Mouse (Mus musculus) embryonic facial prominence, embryonic 12.5 days (tissue): ENCODE results near the gene Olfr1162. TPM values are rescaled to one million over a fixed set of nuclear protein-coding genes. Genes with fewer than 3 reads are reported as not detected.
"Not testable (repeated sequence)": the region's sequence is repeated elsewhere in the genome, so short reads cannot be mapped to it uniquely, and the experiment has no call there.

Experiments
- ATAC-seq: fragments of 200-750 bp; cut with Nextera tagmentation; 2 replicates; pipeline ENCODE4 v1.8.0; 2017; ENCODE audit not compliant: insufficient number of reproducible peaks, insufficient read depth, low FRiP score, low TSS enrichment
- H3K27ac ChIP-seq: fragments of 300-500 bp; sonication (generic); 2 replicates; pipeline ENCODE4 v1.5.1; 2016; ENCODE audit warnings: mild to moderate bottlenecking
- H3K27me3 ChIP-seq: fragments of 300-500 bp; sonication (generic); 2 replicates; pipeline ENCODE4 v1.6.1; 2016; ENCODE audit warnings: mild to moderate bottlenecking, moderate library complexity
- H3K36me3 ChIP-seq: fragments of 300-500 bp; sonication (generic); 2 replicates; pipeline ENCODE4 v1.6.1; 2016; ENCODE audit warnings: mild to moderate bottlenecking
- H3K4me1 ChIP-seq: fragments of 300-500 bp; sonication (generic); 2 replicates; pipeline ENCODE4 v1.6.1; 2016
- H3K4me2 ChIP-seq: fragments of 300-500 bp; sonication (generic); replicated peaks from 2 replicates; pipeline ENCODE4 v1.6.1; 2016; ENCODE audit warnings: mild to moderate bottlenecking, moderate library complexity
- H3K4me3 ChIP-seq: fragments of 300-500 bp; sonication (generic); 2 replicates; pipeline ENCODE4 v1.5.1; 2016; ENCODE audit warnings: mild to moderate bottlenecking
- H3K9ac ChIP-seq: fragments of 300-500 bp; sonication (generic); 2 replicates; pipeline ENCODE4 v1.6.1; 2016; ENCODE audit warnings: mild to moderate bottlenecking, moderate library complexity
- H3K9me3 ChIP-seq: fragments of 300-500 bp; sonication (generic); 2 replicates; pipeline ENCODE4 v1.6.1; 2016; ENCODE audit warnings: mild to moderate bottlenecking, moderate library complexity
- WGBS: fragments of 180-500 bp; shearing (Covaris S2); methylation state at CpG from one replicate; pipeline ENCODE4 v1.1.7; 2016; 5-methylcytosine and 5-hydroxymethylcytosine counted together
- polyA plus RNA-seq: library from polyadenylated mRNA; unstranded; fragments of >200 nt; fragmentation: Nextera tagmentation; extraction: Ambion mirVana; gene quantifications from 2 replicates; pipeline ENCODE4 v1.2.1, GENCODE M21; 2016

The Olfr1162 gene
- not detected in 2 replicates for polyA plus RNA-seq

GRCm38 (mm10) chr2:88051029-88051428 is at the start of gene Olfr1162:
Gene Olfr1162 (minus strand): TSS chr2:88051129.
- H3K4me2 ChIP-seq: no peak within 1 kb of the TSS
- H3K27ac ChIP-seq: no peak within 1 kb of the TSS
- no peaks in the 10 kb centered on the region for H3K27me3 ChIP-seq
- no peaks in the 10 kb centered on the region for H3K4me1 ChIP-seq
- no peak within 1 kb of the TSS for H3K9ac ChIP-seq
- ATAC-seq: no peak
- no peaks in the 10 kb centered on the region for H3K36me3 ChIP-seq
- WGBS: 89% methylated on average over 1 of the region's 1 CpGs
- no peaks in the 10 kb centered on the region for H3K9me3 ChIP-seq
- H3K4me3 ChIP-seq: no peak within 1 kb of the TSS

- whole genome bisulfite sequencing: 77% methylated on average over 4 of the region's 4 CpGs
- H3K9ac ChIP-seq: no peak within 1 kb of the TSS
- ATAC-seq: no peak
- no peak within 1 kb of the TSS for H3K27ac ChIP-seq
- H3K4me3 ChIP-seq: no peak within 1 kb of the TSS
- no peak within 1 kb of the TSS for H3K4me2 ChIP-seq
- no peaks in the 10 kb centered on the region for H3K36me3 ChIP-seq
- no peaks in the 10 kb centered on the region for H3K4me1 ChIP-seq
- no peaks in the 10 kb centered on the region for H3K9me3 ChIP-seq
- H3K27me3 ChIP-seq: no peaks in the 10 kb centered on the region
Measured at GRCm38 (mm10) chr2:88093866-88094265, 42.9 kb upstream of the Olfr1162 start, which contains the start of gene Olfr1164. Gene Olfr1164 (minus strand): TSS chr2:88093966.

GRCm38 (mm10) chr2:88071730-88072129 is 20.8 kb upstream of the Olfr1162 start, which contains the start of gene Olfr1163:
Gene Olfr1163 (minus strand): TSS chr2:88071830.
- Histone ChIP-seq H3K9me3 (no peaks in the 10 kb centered on the region), H3K4me1 (no peaks in the 10 kb centered on the region), H3K27me3 (no peaks in the 10 kb centered on the region), H3K4me3 (no peak within 1 kb of the TSS), H3K9ac (no peak within 1 kb of the TSS), H3K36me3 (no peaks in the 10 kb centered on the region), H3K27ac (no peak within 1 kb of the TSS), H3K4me2 (no peak within 1 kb of the TSS)
- no peak for ATAC-seq

GRCm38 (mm10) chr2:88063587-88063986 is 12.7 kb upstream of the Olfr1162 start:
- no peak overlapping the region for H3K4me2 ChIP-seq
- no peaks in the 10 kb centered on the region for H3K9me3 ChIP-seq
- H3K36me3 ChIP-seq: no peaks in the 10 kb centered on the region
- no peak for ATAC-seq
- no peak overlapping the region for H3K9ac ChIP-seq
- H3K27ac ChIP-seq: no peak overlapping the region
- H3K27me3 ChIP-seq: no peaks in the 10 kb centered on the region
- H3K4me1 ChIP-seq: no peaks in the 10 kb centered on the region
- 81% methylated on average over 2 of the region's 2 CpGs for WGBS
- no peak overlapping the region for H3K4me3 ChIP-seq

GRCm38 (mm10) chr2:88037599-88037998 is 13.3 kb downstream of the Olfr1162 start, which contains the start of gene Olfr73:
Gene Olfr73 (minus strand): TSS chr2:88037699.
- H3K4me2 ChIP-seq: no peak within 1 kb of the TSS
- H3K9ac ChIP-seq: no peak within 1 kb of the TSS
- no peaks in the 10 kb centered on the region for H3K9me3 ChIP-seq
- H3K36me3 ChIP-seq: no peaks in the 10 kb centered on the region
- H3K4me1 ChIP-seq: no peaks in the 10 kb centered on the region
- no peak for ATAC-seq
- H3K4me3 ChIP-seq: no peak within 1 kb of the TSS
- H3K27ac ChIP-seq: no peak within 1 kb of the TSS
- no peaks in the 10 kb centered on the region for H3K27me3 ChIP-seq

- H3K9ac ChIP-seq, ATAC-seq: not testable (repeated sequence)
- WGBS: 76% methylated on average over 1 of the region's 1 CpGs
Measured at GRCm38 (mm10) chr2:88022474-88022873, 28.5 kb downstream of the Olfr1162 start, which contains the start of gene Olfr1161. Gene Olfr1161 (plus strand): TSS chr2:88022774.

GRCm38 (mm10) chr2:88007515-88008318 is 43.2 kb downstream of the Olfr1162 start, which contains the start of gene Olfr1160:
Gene Olfr1160 (minus strand): TSS chr2:88008268.
- no peak within 1 kb of the TSS for H3K27ac ChIP-seq
- no peaks in the 10 kb centered on the region for H3K27me3 ChIP-seq
- ATAC-seq: no peak
- no peak within 1 kb of the TSS for H3K4me3 ChIP-seq
- H3K4me2 ChIP-seq: no peak within 1 kb of the TSS
- H3K9me3 ChIP-seq: no peaks in the 10 kb centered on the region
- H3K4me1 ChIP-seq: no peaks in the 10 kb centered on the region
- H3K36me3 ChIP-seq: no peaks in the 10 kb centered on the region
- no peak within 1 kb of the TSS for H3K9ac ChIP-seq

More at GRCm38 (mm10) chr2:88022474-88022873, 28.5 kb downstream of the Olfr1162 start, which contains the start of gene Olfr1161:
- H3K27ac ChIP-seq, H3K4me3 ChIP-seq, H3K36me3 ChIP-seq, H3K27me3 ChIP-seq, H3K9me3 ChIP-seq, H3K4me2 ChIP-seq, H3K4me1 ChIP-seq: not testable (repeated sequence)

Other genes with a start within 250 kb of the Olfr1162 start
- not detected in 2 replicates for gene Olfr1145, start 241.3 kb downstream of the Olfr1162 start, polyA plus RNA-seq
- not detected in 2 replicates for gene Olfr1148, start 220.6 kb downstream of the Olfr1162 start, polyA plus RNA-seq
- gene Olfr1150-ps1, start 207.1 kb downstream of the Olfr1162 start, polyA plus RNA-seq: not detected in 2 replicates
- gene Olfr1151, start 195.3 kb downstream of the Olfr1162 start, polyA plus RNA-seq: not detected in 2 replicates
- 0.03 TPM in 1 of 2 replicates, not detected in the other for gene Olfr1152, start 184.6 kb downstream of the Olfr1162 start, polyA plus RNA-seq
- gene Olfr1153, start 156.2 kb downstream of the Olfr1162 start, polyA plus RNA-seq: not detected in 2 replicates
- not detected in 2 replicates for gene Olfr1154, start 146.0 kb downstream of the Olfr1162 start, polyA plus RNA-seq
- gene Olfr1155, start 106.0 kb downstream of the Olfr1162 start, polyA plus RNA-seq: not detected in 2 replicates
- gene Olfr1156, start 98.0 kb downstream of the Olfr1162 start, polyA plus RNA-seq: not detected in 2 replicates
- gene Olfr1157, start 82.8 kb downstream of the Olfr1162 start, polyA plus RNA-seq: not detected in 2 replicates
- not detected in 2 replicates for gene Olfr74, start 76.5 kb downstream of the Olfr1162 start, polyA plus RNA-seq
- not detected in 2 replicates for gene Olfr1158, start 61.0 kb downstream of the Olfr1162 start, polyA plus RNA-seq
- not detected in 2 replicates for gene Olfr1160, start 42.9 kb downstream of the Olfr1162 start, polyA plus RNA-seq
- not detected in 2 replicates for gene Olfr1161, start 28.4 kb downstream of the Olfr1162 start, polyA plus RNA-seq
- not detected in 2 replicates for gene Olfr73, start 13.4 kb downstream of the Olfr1162 start, polyA plus RNA-seq
- not detected in 2 replicates for gene Olfr1163, start 20.7 kb upstream of the Olfr1162 start, polyA plus RNA-seq
- not detected in 2 replicates for gene Olfr1164, start 42.8 kb upstream of the Olfr1162 start, polyA plus RNA-seq
- gene Olfr1166, start 77.1 kb upstream of the Olfr1162 start, polyA plus RNA-seq: not detected in 2 replicates
- not detected in 2 replicates for gene Olfr1167, start 104.1 kb upstream of the Olfr1162 start, polyA plus RNA-seq
- gene Olfr1168, start 130.8 kb upstream of the Olfr1162 start, polyA plus RNA-seq: not detected in 2 replicates
- gene Olfr1170, start 177.2 kb upstream of the Olfr1162 start, polyA plus RNA-seq: not detected in 2 replicates
- not detected in 2 replicates for gene Olfr1173, start 228.7 kb upstream of the Olfr1162 start, polyA plus RNA-seq